Mouse (Mus musculus) lung, adult 2 months (tissue): ENCODE data around the gene Jazf1.

ENCODE experiments used
- CTCF ChIP-seq: fragments of 200-500 bp; IDR thresholded peaks from 2 replicates; pipeline ENCODE4 v1.5.1; 2011; ENCODE audit warnings: mild to moderate bottlenecking, low read length, control low read depth; ENCODE audit not compliant: insufficient read depth
- POLR2A ChIP-seq: fragments of 200-500 bp; IDR thresholded peaks from 2 replicates; pipeline ENCODE4 v1.6.1; 2011; ENCODE audit warnings: low read depth, mild to moderate bottlenecking, control low read depth, low read length, borderline replicate concordance; ENCODE audit errors: extremely low read depth

GRCm38 (mm10) chr6:52919442-52919841, 149.0 kb downstream of the Jazf1 start:
- TF ChIP-seq CTCF (no peak), POLR2A (no peak)
